Mouse (Mus musculus) gastrocnemius, postnatal 10 days (tissue): Measurements from ENCODE around the gene Pdcd6. TPM values are rescaled to one million over a fixed set of nuclear protein-coding genes. Genes with fewer than 3 reads are reported as not detected.

ENCODE experiments used
- DNase-seq: peaks from one replicate; pipeline ENCODE4 v3.0.0; 2021; ENCODE audit warnings: mixed read lengths
- long read RNA-seq, 2 experiments: library from polyadenylated mRNA; stranded (forward); transcript quantifications; one replicate each; pipeline ENCODE4 v2.0.0; 2021
- total RNA-seq, 2 experiments: library from RNA; stranded (reverse); gene quantifications; 2 replicates each; pipeline ENCODE4 v1.2.3; 2021

Gene Pdcd6
- total RNA-seq, result 10 to 100 TPM; 25.0 to 33.6 TPM
- long read RNA-seq, experiment 1, transcript Pdcd6-201 (6 exons, 1,131 nt), result major isoform, 12 of 15 reads
- long read RNA-seq, experiment 1, partial matches to known transcripts, result 1 of 15 reads
- long read RNA-seq, experiment 1, other reads (novel, unspliced or antisense), result 0 of 15 reads
- long read RNA-seq, experiment 2, transcript Pdcd6-203 (6 exons, 1,376 nt), result minor isoform, 5 of 20 reads
- long read RNA-seq, experiment 2, transcript Pdcd6-201 (6 exons, 1,131 nt), result major isoform, 9 of 20 reads
- long read RNA-seq, experiment 2, partial matches to known transcripts, result 1 of 20 reads
- long read RNA-seq, experiment 2, other reads (novel, unspliced or antisense), result 5 of 20 reads

DNA sequence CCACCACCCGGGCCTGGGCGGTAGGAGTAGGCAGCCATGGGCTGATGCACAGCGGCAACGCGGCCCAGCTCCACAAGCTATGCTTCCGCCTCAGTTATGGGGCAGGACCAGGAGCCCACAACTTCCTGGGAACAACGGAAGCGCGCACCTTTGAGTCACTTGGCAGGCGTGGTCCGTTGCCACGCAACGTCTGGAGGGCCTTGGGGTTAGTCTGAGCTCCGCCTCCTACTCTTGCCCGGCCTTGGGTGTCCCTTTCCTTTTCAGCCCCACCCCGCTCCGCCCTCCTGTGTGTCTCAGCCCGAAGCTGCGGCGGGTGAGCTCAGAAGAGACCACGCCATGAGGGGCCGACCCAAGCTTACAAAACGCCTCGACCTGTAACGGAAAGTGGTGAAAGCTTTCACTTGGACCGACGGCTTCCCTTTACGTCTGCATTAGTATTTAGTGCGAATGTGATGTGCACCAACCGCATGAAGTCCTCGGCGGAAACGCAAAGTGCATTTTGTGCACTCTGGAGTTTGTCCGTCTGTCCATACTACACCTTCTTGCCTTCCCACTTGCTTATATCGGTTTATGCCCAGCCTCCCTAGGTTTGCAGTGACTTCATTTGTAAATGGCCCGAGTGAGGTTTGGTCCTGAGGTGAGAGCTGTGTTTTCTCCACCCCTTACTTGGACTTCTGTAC, at the start of gene Pdcd6:
Pdcd6 (minus strand) TSS at position 411 of the 680 bp plus-strand sequence.
- DNase-seq, result peak; percentile 85

DNA sequence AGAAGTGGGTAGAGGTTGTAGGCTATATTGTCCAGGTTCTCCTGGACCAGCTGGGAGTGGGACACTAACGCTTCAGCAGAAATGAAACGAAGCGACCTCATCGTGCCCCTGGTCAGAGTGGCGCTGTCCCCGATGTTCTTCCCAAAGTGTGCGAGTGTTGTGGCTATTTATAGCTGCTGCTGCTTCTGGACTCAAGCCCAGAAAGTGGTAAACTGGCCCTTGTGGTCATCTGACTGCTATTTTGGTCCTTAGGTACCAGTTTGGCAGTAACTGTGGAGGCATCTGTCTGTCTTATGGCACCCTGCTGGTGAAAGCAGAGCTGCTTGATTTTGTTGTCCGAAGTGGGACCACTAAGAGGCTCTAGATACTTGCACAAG, 46.5 kb upstream of the Pdcd6 start, which contains the start of gene Lrrc14b:
Lrrc14b (minus strand) TSS at position 147 of the 377 bp plus-strand sequence.
- DNase-seq, result peak; percentile 41

DNA sequence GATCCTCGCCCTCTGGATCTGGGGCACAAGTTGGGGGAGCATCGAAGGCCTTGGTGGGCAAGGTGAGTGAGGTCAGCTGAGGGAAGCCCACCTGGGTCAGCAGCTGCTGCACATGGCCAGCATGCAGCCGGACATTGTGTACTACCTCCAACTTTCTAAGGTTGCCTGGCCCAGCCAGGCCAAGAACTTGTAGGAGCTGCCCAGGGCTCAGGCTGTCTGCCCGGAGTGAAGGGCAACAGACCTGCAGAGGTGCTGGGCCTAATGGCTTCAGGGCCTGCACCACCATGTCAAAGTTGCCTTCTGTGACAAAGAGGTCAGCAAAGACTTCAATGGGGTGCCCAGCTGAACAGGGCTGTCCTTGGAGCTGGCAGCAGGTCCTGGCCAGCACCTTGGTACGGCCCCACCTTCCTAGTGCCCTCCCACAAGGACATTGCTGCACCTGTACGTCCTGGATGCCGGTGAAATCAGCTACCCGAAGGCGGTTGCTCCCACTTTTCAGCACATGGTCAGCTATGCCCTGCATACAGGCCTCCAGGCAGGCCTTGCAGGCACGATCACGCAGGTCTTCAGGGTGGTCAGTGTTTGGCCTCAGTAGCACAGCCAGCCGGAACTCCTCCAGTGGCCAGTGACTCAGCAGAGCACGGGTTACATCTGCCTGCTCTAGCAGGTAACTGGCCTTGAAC, 45.9 kb upstream of the Pdcd6 start:
- peak; percentile 14 for DNase-seq

DNA sequence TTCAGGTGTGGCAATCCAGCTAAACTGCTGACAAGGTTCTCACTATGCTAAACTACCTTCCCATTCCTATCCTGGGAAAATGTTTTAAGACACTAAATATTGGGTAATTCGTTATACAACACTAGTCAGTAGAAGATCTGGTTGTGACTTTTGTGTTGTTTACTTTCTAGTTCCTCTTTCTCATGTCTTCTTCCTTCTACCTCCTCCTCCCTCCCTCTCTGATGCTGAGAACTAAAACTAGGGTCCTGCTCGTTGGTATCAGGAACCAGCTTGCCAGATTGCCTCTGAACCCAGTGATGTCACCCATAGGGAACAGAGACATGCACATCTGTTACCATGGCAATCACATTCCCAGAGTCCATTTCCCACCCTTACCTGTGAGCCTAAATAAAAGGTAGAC, 44.8 kb upstream of the Pdcd6 start:
- no peak for DNase-seq

DNA sequence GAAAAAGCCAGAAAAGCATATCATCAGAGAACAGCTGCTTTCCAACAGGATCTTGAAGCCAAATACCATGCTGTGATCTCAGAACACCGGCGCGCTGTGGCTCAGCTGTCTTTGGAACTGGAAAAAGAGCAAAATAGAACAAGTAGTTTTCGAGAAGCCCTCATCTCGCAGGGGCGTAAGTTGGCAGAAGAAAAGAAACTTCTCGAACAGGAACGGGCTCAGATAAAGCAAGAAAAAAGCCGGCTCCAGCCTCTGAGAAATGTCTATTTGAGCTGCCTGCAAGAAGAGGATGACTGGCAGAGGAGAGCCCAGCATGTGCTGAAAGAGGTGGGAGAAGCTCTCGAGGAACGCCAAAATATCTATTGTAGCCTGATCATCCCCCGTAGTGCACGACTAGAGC, 39.1 kb upstream of the Pdcd6 start:
- no peak for DNase-seq

DNA sequence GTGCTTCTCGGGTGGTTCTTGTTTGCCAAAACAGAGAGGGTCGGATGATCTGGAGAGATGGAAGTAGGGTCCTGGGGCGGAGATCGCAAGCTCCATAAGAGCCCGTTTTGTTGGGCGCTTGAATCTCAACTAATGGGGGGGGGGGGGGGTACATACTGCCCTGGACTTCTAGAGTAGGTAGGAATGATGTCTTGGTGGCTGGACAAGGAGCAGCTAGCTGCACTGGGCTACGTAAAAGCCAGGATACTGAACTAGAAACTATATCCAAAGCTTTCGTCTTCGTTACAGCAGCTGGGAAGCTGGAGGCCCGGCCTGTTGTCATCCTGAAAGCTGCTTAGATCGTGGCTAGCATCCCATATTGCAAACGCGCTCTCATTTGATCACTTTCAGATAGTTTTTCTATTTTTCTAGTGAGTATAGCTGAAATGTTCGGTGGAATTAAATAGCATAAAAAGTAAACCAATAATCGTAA, 33.1 kb upstream of the Pdcd6 start:
- no peak for DNase-seq

DNA sequence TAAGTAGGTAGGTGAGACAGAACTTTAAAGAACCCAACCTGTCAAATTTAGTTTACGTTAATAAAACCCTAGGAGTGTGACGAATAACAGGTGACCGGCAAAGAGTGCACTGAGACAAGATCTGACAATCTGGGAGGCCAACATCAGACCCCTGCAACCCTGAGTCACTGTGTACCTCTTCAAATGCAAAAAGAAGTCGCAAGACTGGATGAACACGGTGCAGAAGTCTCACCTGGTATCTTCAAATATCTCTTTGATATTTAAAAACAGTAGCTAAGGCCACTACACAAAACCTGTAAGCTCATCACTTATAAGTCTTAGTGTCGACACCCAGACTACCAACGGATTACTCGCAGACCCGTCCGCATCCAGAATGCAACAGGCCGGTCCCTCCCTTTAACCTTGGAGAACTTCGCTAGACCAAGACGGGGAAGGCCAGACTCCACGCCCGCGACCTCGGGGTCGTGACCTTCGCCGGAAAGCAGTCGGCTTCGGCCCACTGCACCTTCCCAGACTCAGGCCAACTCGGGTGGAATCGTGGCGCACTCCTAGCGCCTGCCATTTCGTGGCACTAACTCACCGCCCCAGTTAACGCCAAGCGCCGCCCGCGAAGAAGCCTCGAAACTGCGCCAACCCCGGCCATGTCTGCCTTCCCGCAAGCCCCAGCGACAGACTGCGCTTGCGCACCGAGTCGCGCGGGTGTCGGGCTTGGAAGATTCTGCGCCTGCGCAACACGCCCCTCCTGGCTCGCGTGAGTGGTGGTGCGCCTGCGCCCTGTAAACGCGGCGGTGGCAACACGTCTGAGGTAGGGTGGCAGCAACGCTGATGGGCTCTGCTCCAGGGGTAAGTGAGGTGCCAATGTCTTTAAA, 32.4 kb upstream of the Pdcd6 start, which contains the start of the genes Sdha and Ccdc127:
Sdha (minus strand) TSS at position 715 of the 869 bp plus-strand sequence.
Ccdc127 (plus strand) TSS at position 744 of the 869 bp plus-strand sequence.
- DNase-seq, result peak; percentile 98

DNA sequence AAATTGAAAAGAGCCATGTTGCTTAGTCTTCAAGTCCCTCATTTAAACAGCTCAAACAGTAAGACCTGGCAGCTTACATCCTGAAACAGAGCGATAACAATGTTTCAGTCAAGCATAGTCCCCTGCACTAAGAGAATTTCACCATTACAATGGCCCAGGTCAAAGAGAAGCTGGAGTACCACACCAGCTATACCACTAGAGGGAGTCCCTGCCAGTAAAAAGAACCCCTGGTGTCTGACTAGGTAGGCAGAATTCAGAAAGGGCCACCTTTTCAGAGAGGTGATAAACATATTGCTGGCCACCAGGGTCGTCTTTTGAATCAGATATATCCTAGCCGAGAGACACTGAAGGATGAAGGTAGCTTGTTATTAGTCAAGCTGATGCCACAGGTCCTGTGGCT, 23.7 kb upstream of the Pdcd6 start:
- DNase-seq, result peak; percentile 14

DNA sequence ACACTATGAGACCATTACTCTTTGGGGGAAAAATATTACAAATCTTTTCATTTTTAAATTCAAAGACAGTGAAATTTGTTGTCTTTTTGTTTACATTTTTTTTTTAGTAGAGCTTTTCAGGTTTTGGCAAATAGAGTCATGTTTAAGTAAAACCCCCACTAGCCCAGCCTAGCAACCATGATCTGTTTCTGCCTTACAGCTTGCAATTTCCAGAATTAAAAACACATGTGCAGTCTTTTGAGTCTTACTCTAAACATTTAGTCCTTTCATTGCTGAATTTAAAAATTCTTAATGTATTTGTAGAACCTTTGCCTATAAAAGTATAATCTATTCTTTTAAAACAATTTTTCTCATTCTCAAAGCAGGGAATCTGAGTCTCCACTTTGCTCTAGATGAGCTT, 11.9 kb upstream of the Pdcd6 start:
- no peak for DNase-seq

DNA sequence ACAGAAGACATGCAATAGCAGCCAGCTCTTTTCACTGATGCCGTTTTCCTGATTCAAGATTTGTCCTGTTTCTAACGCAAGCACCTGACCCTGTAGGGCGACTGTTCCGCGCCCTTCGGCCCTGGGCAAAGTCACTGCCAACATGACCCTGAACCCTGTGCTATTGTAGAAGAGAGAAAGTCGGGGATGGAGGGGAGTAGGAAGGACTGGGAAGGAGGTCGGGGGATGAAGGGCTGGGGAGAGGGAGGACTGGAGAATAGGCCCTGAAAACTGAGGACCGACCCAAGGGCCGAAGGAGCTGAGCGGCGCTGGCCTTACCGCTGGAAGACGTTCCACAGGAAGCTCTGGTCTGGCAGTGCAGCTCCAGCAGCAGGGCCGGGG, 601 bp downstream of the Pdcd6 start:
- no peak for DNase-seq

DNA sequence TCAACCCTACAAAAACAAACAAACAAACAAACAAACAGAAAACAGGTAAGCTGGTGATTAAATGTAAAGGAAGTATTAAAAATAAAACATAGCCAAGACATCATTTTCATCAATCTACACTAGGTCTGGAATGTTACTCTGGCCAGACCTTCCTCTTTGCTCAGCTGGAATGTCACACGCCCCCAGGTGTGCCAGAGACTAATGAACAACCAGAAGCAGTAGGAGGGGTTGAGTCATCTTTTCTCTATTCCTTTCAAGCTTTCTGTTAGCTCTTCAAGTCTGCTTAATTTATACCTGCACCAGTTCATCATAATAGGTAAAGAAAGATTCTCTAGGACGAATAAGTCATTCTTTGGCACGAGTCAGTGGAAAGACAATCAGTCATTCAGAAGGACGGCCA, 994 bp downstream of the Pdcd6 start:
- DNase-seq, result no peak

DNA sequence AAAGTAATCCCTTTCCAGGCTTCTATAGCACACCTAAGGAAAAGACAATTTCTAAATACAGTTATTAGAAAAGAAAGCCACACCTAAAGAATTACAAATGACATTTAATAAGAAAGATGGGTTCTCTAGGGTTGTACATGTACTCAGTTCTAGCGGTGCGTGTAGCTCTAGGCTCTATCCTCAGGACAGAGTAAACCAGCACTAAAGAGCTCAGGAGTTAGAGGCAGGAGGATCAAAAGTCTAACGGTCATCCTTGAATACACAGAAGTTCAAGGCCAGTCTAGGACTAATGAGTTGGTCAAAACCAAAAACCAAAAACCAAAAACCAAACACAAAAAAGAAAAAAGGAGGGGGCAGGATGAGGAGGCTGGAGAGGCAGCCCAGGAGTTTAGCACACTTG, 2.8 kb downstream of the Pdcd6 start:
- DNase-seq, result no peak

DNA sequence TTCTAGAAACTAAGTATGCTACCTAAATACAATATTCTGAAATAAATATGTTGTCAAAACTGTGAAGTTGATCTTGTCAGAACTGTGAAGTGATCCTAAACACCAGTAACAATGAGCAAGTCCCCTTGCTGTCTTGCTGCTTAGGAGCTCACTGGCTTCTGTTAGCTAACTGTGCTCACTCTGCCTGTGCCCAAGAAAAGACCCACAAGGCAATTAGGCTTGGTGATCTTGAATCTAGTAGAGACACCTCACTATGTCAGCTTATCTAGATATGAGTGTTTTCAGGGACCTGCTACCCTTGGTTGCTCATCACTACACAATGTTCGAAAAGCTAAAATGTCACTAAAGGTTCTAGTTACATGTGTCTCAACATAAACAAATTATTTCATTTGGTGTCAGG, 11.6 kb downstream of the Pdcd6 start:
- DNase-seq, result no peak

DNA sequence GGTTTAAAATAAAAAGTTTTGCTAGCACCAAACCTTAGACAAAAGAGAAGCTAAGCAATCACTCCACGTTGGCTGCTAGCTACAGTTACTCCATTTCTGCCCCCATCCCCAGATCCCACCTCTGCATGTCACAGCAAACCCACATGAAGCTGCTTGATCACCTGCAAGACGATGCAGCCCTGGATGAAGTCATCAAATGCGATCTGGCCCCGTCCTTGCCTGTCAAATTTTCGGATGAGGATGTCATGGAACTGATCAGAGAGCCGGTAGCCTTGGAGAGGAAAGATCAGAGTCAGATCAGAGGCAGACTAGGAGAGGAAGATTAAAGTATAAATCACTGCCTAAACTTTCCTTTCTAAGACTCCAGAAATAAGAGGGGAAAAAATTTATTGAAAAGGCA, 12.0 kb downstream of the Pdcd6 start:
- DNase-seq, result no peak

DNA sequence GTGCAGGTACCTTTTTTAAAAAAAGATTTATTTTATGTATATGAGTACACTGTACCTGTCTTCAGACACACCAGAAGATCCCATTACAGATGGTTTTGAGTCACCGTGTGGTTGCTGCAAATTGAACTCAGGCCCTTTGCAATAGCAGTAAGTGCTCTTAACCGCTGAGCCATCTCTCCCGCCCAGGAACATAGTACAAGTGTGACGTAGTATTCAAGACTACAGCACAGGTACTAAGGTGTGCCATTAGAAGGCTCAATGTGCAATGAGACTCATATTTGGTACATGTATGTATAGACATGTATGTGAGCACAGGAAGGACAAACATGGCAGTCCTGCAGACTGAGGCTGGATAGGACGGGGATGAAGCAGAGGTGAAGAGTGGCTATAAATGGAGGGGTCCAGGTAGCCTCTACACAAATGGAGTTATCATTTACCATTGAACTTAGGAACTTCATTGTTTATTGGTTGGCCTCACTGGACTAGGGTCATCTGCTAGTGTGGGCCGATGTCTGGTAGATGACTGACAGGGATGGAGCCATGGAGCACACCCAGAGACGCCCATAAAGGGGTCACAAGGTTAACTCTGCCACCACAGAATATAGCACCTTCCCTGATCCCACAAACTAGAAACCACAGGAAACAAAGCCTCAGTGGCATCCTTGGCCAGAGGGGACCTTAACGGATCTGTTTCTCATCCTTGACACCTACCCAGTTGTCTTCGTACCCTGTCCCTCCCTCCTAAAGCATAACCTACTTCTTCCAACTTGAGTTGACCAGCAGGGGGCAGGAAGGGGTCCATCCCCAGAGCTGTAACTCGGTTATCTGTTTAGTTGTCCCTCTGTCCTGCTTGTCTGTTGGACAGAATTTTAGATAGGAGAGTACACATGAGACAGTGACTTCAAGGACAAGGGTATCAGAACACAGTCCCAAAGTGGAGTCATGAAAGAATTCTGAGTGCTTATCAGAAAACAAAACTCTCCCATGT, 15.0 kb downstream of the Pdcd6 start:
- DNase-seq, result no peak

DNA sequence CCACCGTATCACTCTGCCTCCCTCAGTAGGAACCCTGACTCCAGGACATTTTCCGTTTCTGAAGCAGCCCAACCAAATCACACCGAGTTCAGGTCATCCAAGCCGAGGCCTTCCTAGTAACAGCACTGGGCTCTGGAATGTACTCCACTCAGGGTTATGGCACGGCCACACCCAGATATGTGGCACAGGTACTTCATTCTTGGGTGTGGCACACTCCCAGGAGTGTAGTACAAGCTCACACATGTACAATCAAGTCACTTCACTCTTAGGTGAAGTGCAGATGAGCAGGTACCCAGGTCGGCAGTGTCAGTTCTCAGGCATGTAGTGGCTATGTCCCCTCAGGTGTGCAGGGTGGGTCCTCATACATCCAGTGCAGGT, 15.8 kb downstream of the Pdcd6 start:
- no peak for DNase-seq

DNA sequence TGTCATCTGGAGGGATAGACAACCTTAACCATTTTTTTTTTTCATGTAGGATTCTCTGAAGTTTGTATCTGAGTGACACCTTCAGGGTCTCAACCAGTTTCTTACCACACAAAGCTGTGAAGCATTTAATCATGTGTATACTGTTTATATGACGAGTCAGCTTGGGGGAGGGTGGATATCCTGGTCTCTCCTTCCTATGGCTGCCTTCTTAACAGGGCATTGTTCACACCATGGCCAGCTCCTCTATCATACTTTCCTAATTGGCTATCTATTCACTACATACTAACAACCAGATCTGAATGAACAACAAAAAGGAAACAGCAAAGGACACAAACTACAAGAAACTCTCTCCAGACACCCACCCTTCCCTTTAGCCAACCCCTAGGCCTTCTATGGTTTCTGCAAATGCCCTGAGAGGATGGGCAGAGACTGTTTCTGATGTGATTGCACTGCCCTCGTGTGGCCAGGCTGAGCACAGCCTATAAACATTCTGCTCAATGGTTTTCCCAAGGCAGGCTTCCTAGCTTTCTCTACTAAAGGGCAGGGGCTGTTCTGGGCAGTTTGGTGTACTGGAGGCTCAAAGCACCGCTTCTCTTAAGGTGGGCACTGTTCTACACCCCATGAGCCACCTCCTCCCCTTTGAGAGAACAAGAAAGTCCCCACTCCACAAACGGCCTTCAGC, 16.3 kb downstream of the Pdcd6 start:
- peak; percentile 71 for DNase-seq

DNA sequence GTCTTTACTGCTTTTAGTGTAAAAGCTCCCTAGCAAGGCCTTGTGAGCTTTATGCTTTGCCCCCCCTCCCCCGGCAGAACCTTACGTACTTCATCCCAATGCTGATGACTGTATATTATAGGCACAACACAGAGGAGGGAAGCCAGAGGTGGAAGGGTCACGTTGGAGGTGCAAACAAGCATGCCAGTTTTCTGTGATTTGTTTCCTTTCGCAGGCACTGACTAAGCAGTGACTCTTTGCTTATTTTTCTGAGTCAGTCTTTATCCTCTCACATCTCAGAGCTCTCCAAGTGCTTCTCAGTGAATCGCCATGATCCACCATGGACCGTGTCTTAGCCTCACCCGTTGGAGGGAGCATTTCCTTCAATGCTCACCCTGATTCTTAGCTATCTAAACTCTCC, 21.0 kb downstream of the Pdcd6 start:
- DNase-seq, result no peak

DNA sequence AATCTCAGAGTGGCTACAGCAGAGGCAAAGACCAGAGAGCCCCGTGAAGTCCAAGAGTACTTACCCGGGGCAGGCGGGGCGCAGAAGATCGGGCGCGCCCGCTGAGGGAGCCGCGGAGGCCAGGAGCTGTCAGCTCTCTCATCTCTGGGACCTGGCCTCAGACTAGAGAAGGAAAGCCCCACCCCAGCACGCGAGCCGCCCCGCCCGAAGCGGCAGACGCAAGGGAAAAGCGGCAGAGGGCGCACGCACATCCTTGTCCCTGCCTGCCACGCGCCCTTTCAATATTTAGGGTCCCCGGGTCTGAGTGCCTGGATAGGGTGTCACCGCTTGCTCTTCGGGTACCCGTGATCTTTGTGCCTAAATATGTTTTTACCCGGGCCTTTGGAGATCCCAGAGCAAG, 25.2 kb downstream of the Pdcd6 start, which contains the start of gene Ahrr:
Ahrr (minus strand) TSS at position 165 of the 400 bp plus-strand sequence.
- DNase-seq, result peak; percentile 44

DNA sequence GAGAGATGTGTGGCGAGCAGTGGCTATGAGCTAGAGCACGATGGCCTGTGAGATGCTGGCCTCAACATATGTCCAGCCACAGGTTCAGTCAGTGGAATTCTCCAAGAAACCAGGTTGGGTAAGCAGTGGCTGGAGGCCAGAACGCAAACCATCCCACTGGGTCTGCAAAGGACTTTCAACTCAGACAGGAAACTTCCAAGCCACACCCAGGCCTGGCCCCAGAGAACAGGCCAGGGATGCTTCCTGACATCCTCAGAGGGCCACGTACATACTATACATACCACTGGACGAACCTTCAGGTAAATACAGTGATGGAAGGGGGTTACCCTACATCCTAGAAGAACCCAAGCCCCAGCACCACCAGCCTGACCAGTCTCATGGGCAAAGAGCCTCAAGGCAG, 27.7 kb downstream of the Pdcd6 start:
- DNase-seq, result no peak
